Mouse (Mus musculus): ENCODE data around the gene C9. TPM values are rescaled to one million over a fixed set of nuclear protein-coding genes. Genes with fewer than 3 reads are reported as not detected.

C9 gene
- polyA plus RNA-seq, 1 experiment from 2014 or later = not detected

GRCm38 (mm10) chr15:6539639-6540338, 94.7 kb downstream of the C9 start:
- no peaks in the 10 kb centered on the region for H3K36me3 ChIP-seq (ENCODE audit: poor library complexity, severe bottlenecking)
- no peak overlapping the region for H3K27ac ChIP-seq

More at GRCm38 (mm10) chr15:6539639-6540338, 94.7 kb downstream of the C9 start:
- Histone ChIP-seq H3K4me3 (no peak overlapping the region), H3K27me3 (no peaks in the 10 kb centered on the region), H3K9ac (no peak overlapping the region), H3K4me2 (no peak overlapping the region), H3K4me1 (no peaks in the 10 kb centered on the region), H3K9me3 (replicated peaks) (no peaks in the 10 kb centered on the region)
- no peak for ATAC-seq
- WGBS = 81% methylated on average over 7 of the region's 7 CpGs

Other genes starting within 250 kb of the C9 start
- gene Dab2, start 145.5 kb upstream of the C9 start, polyA plus RNA-seq (2015; fragmentation: Nextera tagmentation; extraction: Ambion mirVana) = 8.2 and 10.6 TPM in 2 replicates
- 1.6 and 2.4 TPM in 2 replicates for gene Fyb, start 77.5 kb downstream of the C9 start, polyA plus RNA-seq (2015; fragmentation: Nextera tagmentation; extraction: Ambion mirVana)

Data from forebrain, embryonic 13.5 days (tissue).